Mouse (Mus musculus) heart, embryonic 10.5 days (tissue): ENCODE measurements around the gene Nckap5. TPM values are rescaled to one million over a fixed set of nuclear protein-coding genes. Genes with fewer than 3 reads are reported as not detected.

ENCODE experiments used
- DNase-seq: peaks from one replicate; pipeline ENCODE4 v3.0.0-alpha.2; 2017; ENCODE audit warnings: low spot score
- H3K27ac ChIP-seq: fragments of 300-500 bp; sonication (generic); 2 replicates; pipeline ENCODE4 v1.5.1; 2016; ENCODE audit warnings: mild to moderate bottlenecking
- H3K27me3 ChIP-seq: fragments of 300-500 bp; sonication (generic); 2 replicates; pipeline ENCODE4 v1.6.1; 2016; ENCODE audit warnings: mild to moderate bottlenecking; ENCODE audit not compliant: poor library complexity, insufficient read depth, severe bottlenecking
- H3K36me3 ChIP-seq: fragments of 300-500 bp; sonication (generic); 2 replicates; pipeline ENCODE4 v1.6.1; 2016; ENCODE audit warnings: mild to moderate bottlenecking, moderate library complexity
- H3K4me1 ChIP-seq: fragments of 300-500 bp; sonication (generic); 2 replicates; pipeline ENCODE4 v1.6.1; 2016; ENCODE audit warnings: mild to moderate bottlenecking
- H3K4me3 ChIP-seq: fragments of 300-500 bp; sonication (generic); 2 replicates; pipeline ENCODE4 v1.5.1; 2016; ENCODE audit warnings: mild to moderate bottlenecking, moderate library complexity
- H3K9me3 ChIP-seq: fragments of 300-500 bp; sonication (generic); 2 replicates; pipeline ENCODE4 v1.6.1; 2016; ENCODE audit warnings: mild to moderate bottlenecking, moderate library complexity
- WGBS: fragments of 180-500 bp; shearing (Covaris S2); methylation state at CpG from one replicate; pipeline ENCODE4 v1.1.7; 2016; 5-methylcytosine and 5-hydroxymethylcytosine counted together
- polyA plus RNA-seq: library from polyadenylated mRNA; unstranded; fragments of >200 nt; fragmentation: Nextera tagmentation; extraction: Ambion mirVana; gene quantifications from 2 replicates; pipeline ENCODE4 v1.2.1, GENCODE M21; 2016

The Nckap5 gene
- polyA plus RNA-seq, 1 experiment from 2014 or later, result 2.3 TPM

- WGBS, result 68% methylated on average over 9 of the region's 9 CpGs
- no peaks in the 10 kb centered on the region for H3K27me3 ChIP-seq
- H3K9me3 ChIP-seq, result no peaks in the 10 kb centered on the region
- H3K36me3 ChIP-seq, result no peaks in the 10 kb centered on the region
- no peak overlapping the region for H3K4me3 ChIP-seq
- DNase-seq, result no peak
- no peak overlapping the region for H3K27ac ChIP-seq
- H3K4me1 ChIP-seq, result peaks cover 3% of the 10 kb centered on the region; the same call in 1 of the 2 replicates
These were observed 379.1 kb downstream of the Nckap5 start for GRCm38 (mm10) chr1:126451472-126451871.

GRCm38 (mm10) chr1:126449424-126449823, 381.2 kb downstream of the Nckap5 start:
- no peak overlapping the region for H3K27ac ChIP-seq
- H3K4me1 ChIP-seq, result no peaks in the 10 kb centered on the region
- WGBS, result 22% methylated on average over 2 of the region's 2 CpGs
- DNase-seq, result no peak
- no peak overlapping the region for H3K4me3 ChIP-seq
- no peaks in the 10 kb centered on the region for H3K36me3 ChIP-seq
- H3K27me3 ChIP-seq, result no peaks in the 10 kb centered on the region
- no peaks in the 10 kb centered on the region for H3K9me3 ChIP-seq

- H3K4me1 ChIP-seq, result peaks cover 5% of the 10 kb centered on the region; the same call in 1 of the 2 replicates
- 2% methylated on average over 2 of the region's 2 CpGs for WGBS
- no peak overlapping the region for H3K4me3 ChIP-seq
- H3K27me3 ChIP-seq, result no peaks in the 10 kb centered on the region
- no peaks in the 10 kb centered on the region for H3K36me3 ChIP-seq
- H3K9me3 ChIP-seq, result no peaks in the 10 kb centered on the region
- H3K27ac ChIP-seq, result no peak overlapping the region
- no peak for DNase-seq
These were observed 386.7 kb downstream of the Nckap5 start for GRCm38 (mm10) chr1:126443890-126444289.

GRCm38 (mm10) chr1:126442723-126443122, 387.9 kb downstream of the Nckap5 start:
- Histone ChIP-seq H3K4me3 (no peak overlapping the region), H3K36me3 (no peaks in the 10 kb centered on the region), H3K27me3 (no peaks in the 10 kb centered on the region), H3K4me1 (peaks cover 5% of the 10 kb centered on the region; the same call in 1 of the 2 replicates), H3K27ac (no peak overlapping the region), H3K9me3 (no peaks in the 10 kb centered on the region)
- 81% methylated on average over 1 of the region's 1 CpGs for WGBS
- no peak for DNase-seq

- WGBS, result 72% methylated on average over 6 of the region's 6 CpGs
- no peaks in the 10 kb centered on the region for H3K36me3 ChIP-seq
- H3K27ac ChIP-seq, result no peak overlapping the region
- no peaks in the 10 kb centered on the region for H3K9me3 ChIP-seq
- no peak overlapping the region for H3K4me3 ChIP-seq
- no peak for DNase-seq
- H3K4me1 ChIP-seq, result no peaks in the 10 kb centered on the region
- H3K27me3 ChIP-seq, result no peaks in the 10 kb centered on the region
These were observed 392.5 kb downstream of the Nckap5 start for GRCm38 (mm10) chr1:126438000-126438572.

- Histone ChIP-seq H3K9me3 (no peaks in the 10 kb centered on the region), H3K4me1 (no peaks in the 10 kb centered on the region), H3K36me3 (no peaks in the 10 kb centered on the region), H3K27me3 (no peaks in the 10 kb centered on the region), H3K27ac (no peak overlapping the region), H3K4me3 (no peak overlapping the region)
- WGBS, result 82% methylated on average over 9 of the region's 9 CpGs
- no peak for DNase-seq
These were observed 393.5 kb downstream of the Nckap5 start for GRCm38 (mm10) chr1:126436937-126437667.

- WGBS, result 80% methylated on average over 4 of the region's 4 CpGs
- Histone ChIP-seq H3K4me1 (no peaks in the 10 kb centered on the region), H3K36me3 (no peaks in the 10 kb centered on the region), H3K9me3 (no peaks in the 10 kb centered on the region), H3K27ac (no peak overlapping the region), H3K4me3 (no peak overlapping the region), H3K27me3 (no peaks in the 10 kb centered on the region)
- no peak for DNase-seq
These were observed 398.3 kb downstream of the Nckap5 start for GRCm38 (mm10) chr1:126432285-126432684.

- no peaks in the 10 kb centered on the region for H3K9me3 ChIP-seq
- H3K27me3 ChIP-seq, result no peaks in the 10 kb centered on the region
- no peaks in the 10 kb centered on the region for H3K4me1 ChIP-seq
- WGBS, result 48% methylated on average over 5 of the region's 5 CpGs
- no peaks in the 10 kb centered on the region for H3K36me3 ChIP-seq
- no peak overlapping the region for H3K27ac ChIP-seq
- H3K4me3 ChIP-seq, result no peak overlapping the region
- DNase-seq, result no peak
These were observed 399.0 kb downstream of the Nckap5 start for GRCm38 (mm10) chr1:126431594-126431993.

GRCm38 (mm10) chr1:126411426-126411825, 419.2 kb downstream of the Nckap5 start:
- 81% methylated on average over 5 of the region's 5 CpGs for WGBS
- no peak overlapping the region for H3K4me3 ChIP-seq
- no peak for DNase-seq
- H3K27ac ChIP-seq, result no peak overlapping the region
- H3K9me3 ChIP-seq, result no peaks in the 10 kb centered on the region
- no peaks in the 10 kb centered on the region for H3K27me3 ChIP-seq
- no peaks in the 10 kb centered on the region for H3K36me3 ChIP-seq
- no peaks in the 10 kb centered on the region for H3K4me1 ChIP-seq

- no peaks in the 10 kb centered on the region for H3K27me3 ChIP-seq
- no peak for DNase-seq
- 15% methylated on average over 4 of the region's 4 CpGs for WGBS
- no peaks in the 10 kb centered on the region for H3K36me3 ChIP-seq
- H3K9me3 ChIP-seq, result no peaks in the 10 kb centered on the region
- H3K27ac ChIP-seq, result no peak overlapping the region
- no peaks in the 10 kb centered on the region for H3K4me1 ChIP-seq
- no peak overlapping the region for H3K4me3 ChIP-seq
These were observed 422.7 kb downstream of the Nckap5 start for GRCm38 (mm10) chr1:126407886-126408285.

- Histone ChIP-seq H3K36me3 (no peaks in the 10 kb centered on the region), H3K27ac (no peak overlapping the region), H3K4me1 (no peaks in the 10 kb centered on the region), H3K27me3 (no peaks in the 10 kb centered on the region), H3K4me3 (no peak overlapping the region), H3K9me3 (no peaks in the 10 kb centered on the region)
- DNase-seq, result no peak
- WGBS, result 74% methylated on average over 2 of the region's 2 CpGs
These were observed 425.1 kb downstream of the Nckap5 start for GRCm38 (mm10) chr1:126405543-126405942.

- no peaks in the 10 kb centered on the region for H3K9me3 ChIP-seq
- H3K4me3 ChIP-seq, result no peak overlapping the region
These were observed 426.6 kb downstream of the Nckap5 start for GRCm38 (mm10) chr1:126403970-126404369.

GRCm38 (mm10) chr1:126391204-126391603, 439.4 kb downstream of the Nckap5 start:
- WGBS, result 82% methylated on average over 4 of the region's 4 CpGs

More at GRCm38 (mm10) chr1:126403970-126404369, 426.6 kb downstream of the Nckap5 start:
- Histone ChIP-seq H3K4me1 (no peaks in the 10 kb centered on the region), H3K27ac (no peak overlapping the region), H3K36me3 (no peaks in the 10 kb centered on the region), H3K27me3 (no peaks in the 10 kb centered on the region)
- DNase-seq, result no peak

More at GRCm38 (mm10) chr1:126391204-126391603, 439.4 kb downstream of the Nckap5 start:
- no peaks in the 10 kb centered on the region for H3K9me3 ChIP-seq
- no peaks in the 10 kb centered on the region for H3K27me3 ChIP-seq
- no peak overlapping the region for H3K27ac ChIP-seq
- H3K36me3 ChIP-seq, result no peaks in the 10 kb centered on the region
- no peak for DNase-seq
- H3K4me1 ChIP-seq, result no peaks in the 10 kb centered on the region
- H3K4me3 ChIP-seq, result no peak overlapping the region
